Mouse (Mus musculus): ENCODE data around the gene Cradd.

Cradd gene

GRCm38 (mm10) chr10:95159675-95160256 is 164.2 kb downstream of the Cradd start:
- no peak for DNase-seq (ENCODE audit: low spot score)

- no peak for DNase-seq (ENCODE audit: low spot score)
These were observed 167.5 kb downstream of the Cradd start for GRCm38 (mm10) chr10:95156410-95156809.

GRCm38 (mm10) chr10:95154675-95155074 is 169.3 kb downstream of the Cradd start:
- no peak for DNase-seq (ENCODE audit: low spot score)

- no peak for DNase-seq (ENCODE audit: low spot score)
These were observed 170.7 kb downstream of the Cradd start for GRCm38 (mm10) chr10:95153224-95153623.

- DNase-seq (ENCODE audit: low spot score): no peak
These were observed 171.4 kb downstream of the Cradd start for GRCm38 (mm10) chr10:95152503-95152989.

GRCm38 (mm10) chr10:95151012-95151768 is 172.7 kb downstream of the Cradd start:
- DNase-seq (ENCODE audit: low spot score): no peak

- DNase-seq (ENCODE audit: low spot score): no peak
These were observed 174.3 kb downstream of the Cradd start for GRCm38 (mm10) chr10:95149666-95150065.

- no peak for DNase-seq (ENCODE audit: low spot score)
These were observed 175.3 kb downstream of the Cradd start for GRCm38 (mm10) chr10:95148641-95149040.

GRCm38 (mm10) chr10:95147136-95147901 is 176.6 kb downstream of the Cradd start:
- DNase-seq (ENCODE audit: low spot score): no peak

GRCm38 (mm10) chr10:95146491-95146890 is 177.4 kb downstream of the Cradd start:
- DNase-seq (ENCODE audit: low spot score): no peak

GRCm38 (mm10) chr10:95145204-95145926 is 178.6 kb downstream of the Cradd start:
- DNase-seq (ENCODE audit: low spot score): no peak

GRCm38 (mm10) chr10:95144414-95145130 is 179.4 kb downstream of the Cradd start:
- no peak for DNase-seq (ENCODE audit: low spot score)

GRCm38 (mm10) chr10:95143446-95144114 is 180.4 kb downstream of the Cradd start:
- no peak for DNase-seq (ENCODE audit: low spot score)

GRCm38 (mm10) chr10:95142844-95143435 is 181.0 kb downstream of the Cradd start:
- DNase-seq (ENCODE audit: low spot score): no peak

GRCm38 (mm10) chr10:95141075-95141474 is 182.9 kb downstream of the Cradd start:
- DNase-seq (ENCODE audit: low spot score): no peak

- DNase-seq (ENCODE audit: low spot score): no peak
These were observed 183.7 kb downstream of the Cradd start for GRCm38 (mm10) chr10:95140191-95140590.

- no peak for DNase-seq (ENCODE audit: low spot score)
These were observed 184.3 kb downstream of the Cradd start for GRCm38 (mm10) chr10:95139645-95140044.

- no peak for DNase-seq (ENCODE audit: low spot score)
These were observed 190.9 kb downstream of the Cradd start for GRCm38 (mm10) chr10:95133057-95133456.

All from urinary bladder, postnatal 10 days (tissue).